7 mouse cellular contexts compared by ENCODE assay signal in genomic region chr9:8035546-8035945, GRCm38 (mm10). TPM values are rescaled to one million over a fixed set of nuclear protein-coding genes. Genes with fewer than 3 reads are reported as not detected.
A peak's percentile ranks its signal among the peaks of the same experiment; 100 is the strongest.
DNase-seq lines count a peak whose midpoint lies in the region; ATAC-seq lines count a peak whose summit lies in the region.

No protein-coding gene starts in this region.

- no peak overlapping the region for H3K27ac ChIP-seq in midbrain, embryonic 15.5 days
- H3K27ac ChIP-seq in midbrain, embryonic 10.5 days (replicated peaks) = no peak overlapping the region
- H3K27ac ChIP-seq in embryonic facial prominence, embryonic 11.5 days (replicated peaks; ENCODE audit: low read depth, low read length) = no peak overlapping the region
- peak overlapping the region; percentile 47 for H3K27ac ChIP-seq in limb, embryonic 15.5 days
- no peak overlapping the region for H3K27ac ChIP-seq in stomach, embryonic 15.5 days
- H3K27ac ChIP-seq in hindbrain, embryonic 10.5 days = no peak overlapping the region

- no peak overlapping the region for H3K9ac ChIP-seq in midbrain, embryonic 15.5 days
- H3K9ac ChIP-seq in embryonic facial prominence, embryonic 11.5 days (replicated peaks; ENCODE audit: low read length) = no peak overlapping the region
- H3K9ac ChIP-seq in limb, embryonic 15.5 days = no peak overlapping the region
- no peak overlapping the region for H3K9ac ChIP-seq in stomach, embryonic 15.5 days

- no peak overlapping the region for H3K4me3 ChIP-seq in midbrain, embryonic 15.5 days
- no peak overlapping the region for H3K4me3 ChIP-seq in midbrain, embryonic 10.5 days
- no peak overlapping the region for H3K4me3 ChIP-seq in embryonic facial prominence, embryonic 11.5 days (ENCODE audit: low read depth, low read length)
- no peak overlapping the region for H3K4me3 ChIP-seq in limb, embryonic 15.5 days
- no peak overlapping the region for H3K4me3 ChIP-seq in stomach, embryonic 15.5 days (replicated peaks)
- H3K4me3 ChIP-seq in hindbrain, embryonic 10.5 days = no peak overlapping the region

- no peaks in the 10 kb centered on the region for H3K9me3 ChIP-seq in midbrain, embryonic 15.5 days
- no peaks in the 10 kb centered on the region for H3K9me3 ChIP-seq in midbrain, embryonic 10.5 days (replicated peaks)
- no peaks in the 10 kb centered on the region for H3K9me3 ChIP-seq in embryonic facial prominence, embryonic 11.5 days (replicated peaks; ENCODE audit: control insufficient read depth, low read length)
- H3K9me3 ChIP-seq in limb, embryonic 15.5 days = no peaks in the 10 kb centered on the region
- no peaks in the 10 kb centered on the region for H3K9me3 ChIP-seq in stomach, embryonic 15.5 days
- H3K9me3 ChIP-seq in hindbrain, embryonic 10.5 days = no peaks in the 10 kb centered on the region

- 44% methylated on average over 7 of the region's 7 CpGs for WGBS in midbrain, embryonic 15.5 days
- 49% methylated on average over 7 of the region's 7 CpGs for WGBS in midbrain, embryonic 10.5 days
- 20% methylated on average over 7 of the region's 7 CpGs for WGBS in embryonic facial prominence, embryonic 11.5 days
- WGBS in limb, embryonic 15.5 days = 17% methylated on average over 7 of the region's 7 CpGs
- WGBS in stomach, embryonic 15.5 days = 12% methylated on average over 7 of the region's 7 CpGs
- 30% methylated on average over 7 of the region's 7 CpGs for WGBS in hindbrain, embryonic 10.5 days

- H3K36me3 ChIP-seq in midbrain, embryonic 15.5 days (replicated peaks) = no peaks in the 10 kb centered on the region
- H3K36me3 ChIP-seq in midbrain, embryonic 10.5 days = peaks cover 12% of the 10 kb centered on the region
- no peaks in the 10 kb centered on the region for H3K36me3 ChIP-seq in embryonic facial prominence, embryonic 11.5 days (replicated peaks; ENCODE audit: control insufficient read depth, insufficient read depth, low read depth, low read length)
- H3K36me3 ChIP-seq in limb, embryonic 15.5 days = 0 out of 2 replicates have a peak, but pooled peaks cover 4% of the 10 kb centered on the region
- H3K36me3 ChIP-seq in stomach, embryonic 15.5 days = no peaks in the 10 kb centered on the region
- H3K36me3 ChIP-seq in hindbrain, embryonic 10.5 days = 0 out of 2 replicates have a peak, but pooled peaks cover 8% of the 10 kb centered on the region

- H3K4me2 ChIP-seq in midbrain, embryonic 15.5 days = no peak overlapping the region
- no peak overlapping the region for H3K4me2 ChIP-seq in embryonic facial prominence, embryonic 11.5 days (ENCODE audit: low read depth, low read length)
- no peak overlapping the region for H3K4me2 ChIP-seq in limb, embryonic 15.5 days
- peak overlapping the region; percentile 21; the same call in 1 of the 2 replicates for H3K4me2 ChIP-seq in stomach, embryonic 15.5 days

- no peak for DNase-seq in midbrain, embryonic 10.5 days (ENCODE audit: low spot score)
- peak; percentile 44 for DNase-seq in embryonic facial prominence, embryonic 11.5 days (ENCODE audit: low spot score)
- no peak for DNase-seq in hindbrain, embryonic 10.5 days (ENCODE audit: low spot score)
- DNase-seq in layer of hippocampus, postnatal 10 days (ENCODE audit: low spot score in 2 of 2) = no peak

- H3K4me1 ChIP-seq in midbrain, embryonic 15.5 days = no peaks in the 10 kb centered on the region
- peaks cover 5% of the 10 kb centered on the region; the same call in 1 of the 2 replicates for H3K4me1 ChIP-seq in midbrain, embryonic 10.5 days
- peaks cover 3% of the 10 kb centered on the region; the same call in 1 of the 2 replicates for H3K4me1 ChIP-seq in embryonic facial prominence, embryonic 11.5 days (ENCODE audit: control insufficient read depth, insufficient read depth, low read length)
- 0 out of 2 replicates have a peak, but pooled peaks cover 4% of the 10 kb centered on the region for H3K4me1 ChIP-seq in limb, embryonic 15.5 days
- H3K4me1 ChIP-seq in stomach, embryonic 15.5 days = peaks cover 7% of the 10 kb centered on the region; the same call in 1 of the 2 replicates
- 0 out of 2 replicates have a peak, but pooled peaks cover 4% of the 10 kb centered on the region for H3K4me1 ChIP-seq in hindbrain, embryonic 10.5 days (replicated peaks)

- peak; percentile 51 for ATAC-seq in midbrain, embryonic 15.5 days (replicated peaks)
- 0 out of 2 replicates have a peak, but pooled peaks have one; percentile 45 for ATAC-seq in embryonic facial prominence, embryonic 11.5 days (replicated peaks; ENCODE audit: insufficient number of reproducible peaks, low FRiP score, low TSS enrichment, low read depth)
- 0 out of 2 replicates have a peak, but pooled peaks have one; percentile 8 for ATAC-seq in limb, embryonic 15.5 days (ENCODE audit: insufficient number of reproducible peaks, low FRiP score, low TSS enrichment, low read depth)
- peak; percentile 58; the same call in 1 of the 2 replicates for ATAC-seq in stomach, embryonic 15.5 days (ENCODE audit: insufficient read depth, low FRiP score, low read depth)

- H3K27me3 ChIP-seq in midbrain, embryonic 15.5 days (replicated peaks) = no peaks in the 10 kb centered on the region
- H3K27me3 ChIP-seq in midbrain, embryonic 10.5 days (ENCODE audit: low read depth, poor library complexity, severe bottlenecking) = no peaks in the 10 kb centered on the region
- no peaks in the 10 kb centered on the region for H3K27me3 ChIP-seq in embryonic facial prominence, embryonic 11.5 days (ENCODE audit: control insufficient read depth, insufficient read depth, low read length)
- no peaks in the 10 kb centered on the region for H3K27me3 ChIP-seq in limb, embryonic 15.5 days
- no peaks in the 10 kb centered on the region for H3K27me3 ChIP-seq in stomach, embryonic 15.5 days (replicated peaks)
- no peaks in the 10 kb centered on the region for H3K27me3 ChIP-seq in hindbrain, embryonic 10.5 days (ENCODE audit: insufficient read depth, poor library complexity, severe bottlenecking)

RNA-seq across cellular contexts. Expression of gene Cfap300, which starts 7.1 kb away (rescaled TPM):
- 15.1 TPM in 2 replicates for polyA plus RNA-seq in midbrain, embryonic 15.5 days (2015; fragmentation: Nextera tagmentation; extraction: Ambion mirVana)
- 18.4 and 19.4 TPM in 2 replicates for polyA plus RNA-seq in midbrain, embryonic 10.5 days (2016; fragmentation: Nextera tagmentation; extraction: Ambion mirVana)
- polyA plus RNA-seq in embryonic facial prominence, embryonic 11.5 days (2014; fragmentation: Nextera tagmentation; extraction: Ambion mirVana) = 21.0 and 22.8 TPM in 2 replicates
- polyA plus RNA-seq in limb, embryonic 15.5 days (2015; fragmentation: Nextera tagmentation; extraction: Ambion mirVana) = 12.6 and 12.7 TPM in 2 replicates
- 8.5 and 10.7 TPM in 2 replicates for polyA plus RNA-seq in stomach, embryonic 15.5 days (2015; fragmentation: Nextera tagmentation; extraction: Ambion mirVana)
- 17.9 and 19.9 TPM in 2 replicates for polyA plus RNA-seq in hindbrain, embryonic 10.5 days (2016; fragmentation: Nextera tagmentation; extraction: Ambion mirVana)
- 1 to 10 TPM; 7.5 to 8.8 TPM for total RNA-seq in layer of hippocampus, postnatal 10 days (2021)

RNA-seq across cellular contexts. Expression of gene Yap1, which starts 31.1 kb away (rescaled TPM):
- polyA plus RNA-seq in midbrain, embryonic 15.5 days (2015; fragmentation: Nextera tagmentation; extraction: Ambion mirVana) = 8.0 and 9.2 TPM in 2 replicates
- 25.4 and 31.3 TPM in 2 replicates for polyA plus RNA-seq in midbrain, embryonic 10.5 days (2016; fragmentation: Nextera tagmentation; extraction: Ambion mirVana)
- polyA plus RNA-seq in embryonic facial prominence, embryonic 11.5 days (2014; fragmentation: Nextera tagmentation; extraction: Ambion mirVana) = 41.9 and 43.7 TPM in 2 replicates
- 30.8 and 41.1 TPM in 2 replicates for polyA plus RNA-seq in limb, embryonic 15.5 days (2015; fragmentation: Nextera tagmentation; extraction: Ambion mirVana)
- 29.4 and 29.7 TPM in 2 replicates for polyA plus RNA-seq in stomach, embryonic 15.5 days (2015; fragmentation: Nextera tagmentation; extraction: Ambion mirVana)
- polyA plus RNA-seq in hindbrain, embryonic 10.5 days (2016; fragmentation: Nextera tagmentation; extraction: Ambion mirVana) = 31.3 and 32.4 TPM in 2 replicates
- total RNA-seq in layer of hippocampus, postnatal 10 days (2021) = 10 to 100 TPM; 14.8 to 16.3 TPM

Comparison
In these comparisons a context has a peak if more than half of its experiments do, and no peak if none do; other contexts are left out.
1. ATAC-seq: peak in every context shown above with its lines; median percentile 58 in stomach, embryonic 15.5 days; 51 in midbrain, embryonic 15.5 days; 45 in embryonic facial prominence, embryonic 11.5 days; 8 in limb, embryonic 15.5 days.